Mouse (Mus musculus) ovary, postnatal 14 days (tissue): ENCODE results near the gene Mfsd13b.
A peak's percentile ranks its signal among the peaks of the same experiment; 100 is the strongest.
"Not testable (repeated sequence)": the region's sequence is repeated elsewhere in the genome, so short reads cannot be mapped to it uniquely, and the experiment has no call there.

Experiments
- DNase-seq: peaks from one replicate; pipeline ENCODE4 v3.0.0; 2022; ENCODE audit warnings: low spot score

The Mfsd13b gene

GRCm38 (mm10) chr7:120982968-120983367 lies 659 bp downstream of the Mfsd13b start:
- no peak for DNase-seq

GRCm38 (mm10) chr7:120991191-120991590 lies 8.9 kb downstream of the Mfsd13b start:
- DNase-seq = no peak

DNA sequence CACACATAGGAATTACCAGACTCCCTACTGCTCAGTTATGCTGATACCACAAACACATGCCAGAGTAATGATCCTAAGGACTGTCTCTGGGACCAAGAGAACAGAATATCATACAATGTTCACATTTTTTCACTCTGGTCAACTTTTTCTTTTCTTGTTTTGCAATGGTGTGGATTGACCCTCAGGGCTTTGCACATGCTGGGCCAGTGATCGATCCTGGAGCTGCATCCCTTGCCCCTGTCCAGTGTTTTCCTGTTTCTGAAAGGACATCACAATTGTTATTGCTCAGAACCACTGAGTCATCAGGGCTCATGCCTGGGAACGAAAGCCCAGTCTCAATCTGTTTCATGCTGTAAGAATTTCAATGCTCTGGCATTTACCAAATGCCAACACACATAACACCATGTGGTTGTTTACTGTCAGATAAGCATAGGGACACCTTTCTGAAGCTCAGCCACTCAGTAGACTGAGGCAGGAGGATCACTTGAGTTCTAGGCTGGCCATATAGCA lies 16.8 kb downstream of the Mfsd13b start:
- no peak for DNase-seq

DNA sequence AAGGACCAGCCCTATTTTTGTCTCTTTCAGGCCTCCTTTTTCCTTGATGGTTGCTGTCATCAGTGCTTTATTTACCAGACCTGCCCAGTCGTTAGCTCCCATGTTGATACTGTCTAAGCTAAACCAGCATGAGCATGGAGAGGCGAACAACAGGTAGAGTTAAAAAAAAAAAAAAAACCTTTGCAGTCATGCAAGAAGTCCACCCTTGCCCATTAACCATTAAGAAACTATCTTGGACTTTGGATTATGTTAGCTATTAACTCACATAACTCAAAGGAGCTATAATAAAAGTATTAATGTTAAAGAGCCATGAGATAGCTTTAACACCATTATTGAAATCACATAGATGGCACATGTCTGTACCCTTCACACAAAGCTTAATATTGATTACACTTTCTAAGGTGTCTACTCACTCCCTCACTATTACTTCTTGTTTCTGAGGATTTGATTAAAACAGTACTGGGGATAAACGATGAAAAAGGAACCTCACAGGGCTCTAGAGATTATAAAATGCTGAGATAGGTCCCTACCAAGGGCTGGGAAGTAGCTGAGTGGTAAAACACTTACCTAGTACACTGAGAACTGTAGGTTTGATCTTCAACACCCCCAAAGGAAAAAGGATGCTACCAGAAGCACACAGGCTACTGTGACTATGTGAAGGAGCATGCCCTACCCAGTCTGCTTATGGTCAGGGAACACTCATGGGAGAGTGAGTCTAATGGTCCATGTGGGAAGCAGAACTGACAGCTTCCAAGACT lies 17.9 kb downstream of the Mfsd13b start:
- no peak for DNase-seq

DNA sequence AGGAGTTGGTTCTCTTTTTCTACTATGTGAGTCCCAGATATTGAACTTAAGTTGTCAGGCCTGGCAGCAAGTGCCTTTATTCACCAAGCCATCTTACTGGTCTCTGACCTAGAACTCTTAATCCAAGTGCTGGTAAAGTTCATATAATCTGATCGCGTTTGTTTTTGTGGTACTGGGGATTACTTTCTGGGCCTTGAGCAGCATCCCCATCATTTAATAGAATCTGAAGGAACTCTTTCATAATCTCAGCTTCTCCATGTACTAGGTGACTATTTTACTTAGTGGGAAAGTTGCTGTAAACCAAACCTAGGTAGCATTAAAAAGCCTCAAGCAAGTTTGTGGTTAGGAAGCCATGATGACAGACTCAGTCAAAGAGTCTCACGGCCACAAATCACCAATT lies 19.6 kb downstream of the Mfsd13b start:
- no peak for DNase-seq

DNA sequence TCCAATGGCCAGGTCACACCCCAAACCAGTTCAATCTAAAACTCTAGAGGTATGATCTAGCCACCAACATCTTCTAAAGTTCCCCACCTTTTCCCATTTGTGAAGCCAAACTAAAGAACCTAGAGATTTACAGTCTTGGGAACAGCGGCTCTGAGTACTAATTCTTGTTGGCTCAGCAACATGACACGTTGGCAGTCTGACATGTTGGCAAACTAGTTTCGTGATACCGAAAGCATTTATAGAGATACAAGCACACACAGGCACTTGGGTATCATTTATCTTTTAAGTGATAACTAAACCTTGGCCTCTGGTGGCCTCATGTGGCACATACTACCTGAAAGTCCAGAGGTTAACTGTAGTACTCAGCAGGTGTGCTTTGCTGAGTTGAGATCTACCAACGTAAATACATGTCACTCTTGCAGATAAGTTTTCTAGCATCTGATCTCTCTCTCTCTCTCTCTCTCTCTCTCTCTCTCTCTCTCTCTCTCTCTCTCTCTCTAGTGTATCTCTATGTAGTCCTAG lies 20.2 kb downstream of the Mfsd13b start:
- DNase-seq = no peak

GRCm38 (mm10) chr7:121003793-121004418 lies 21.6 kb downstream of the Mfsd13b start:
- no peak for DNase-seq

GRCm38 (mm10) chr7:121011794-121012689 lies 29.7 kb downstream of the Mfsd13b start:
- DNase-seq = no peak

DNA sequence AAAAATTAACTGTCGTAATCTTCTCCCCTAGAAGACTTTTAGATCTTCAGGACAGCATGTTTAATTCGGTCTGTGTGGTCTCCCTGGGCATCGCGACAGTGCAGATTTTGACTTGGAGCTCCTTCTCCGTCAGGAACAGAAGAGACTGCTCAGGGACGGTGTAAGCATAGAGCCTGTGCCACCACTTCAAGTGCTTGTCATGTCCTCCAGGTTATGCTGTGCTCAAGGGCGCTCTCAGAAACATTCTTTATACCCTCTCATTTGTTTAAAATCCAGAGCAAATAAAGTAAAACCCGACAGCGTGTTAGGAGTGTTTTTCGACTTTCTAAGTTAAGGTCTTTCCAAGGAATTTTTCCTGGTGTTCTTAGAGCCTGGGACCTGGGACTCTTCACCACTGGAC lies 32.2 kb downstream of the Mfsd13b start:
- no peak for DNase-seq

GRCm38 (mm10) chr7:121018778-121019177 lies 36.5 kb downstream of the Mfsd13b start:
- DNase-seq = no peak

DNA sequence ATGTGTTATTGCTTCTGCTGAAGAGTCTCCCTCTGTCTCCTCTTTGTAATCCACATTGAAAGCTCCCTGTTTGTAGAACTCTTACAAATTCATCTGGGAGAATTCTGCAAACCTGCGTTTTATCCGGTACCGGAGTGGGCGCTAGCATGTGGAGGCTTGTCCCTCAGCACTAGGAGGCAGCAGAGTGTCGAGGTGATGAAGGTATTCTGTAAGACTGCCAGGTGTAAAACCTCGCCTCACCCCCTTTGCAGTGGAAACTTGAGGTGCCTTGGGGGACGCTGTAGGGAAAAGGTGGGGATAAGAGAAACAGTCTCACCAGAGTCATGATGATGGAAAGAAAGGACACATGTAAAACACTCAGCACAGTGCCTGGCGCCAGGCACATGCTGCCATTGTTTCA lies 38.0 kb downstream of the Mfsd13b start:
- DNase-seq = no peak

DNA sequence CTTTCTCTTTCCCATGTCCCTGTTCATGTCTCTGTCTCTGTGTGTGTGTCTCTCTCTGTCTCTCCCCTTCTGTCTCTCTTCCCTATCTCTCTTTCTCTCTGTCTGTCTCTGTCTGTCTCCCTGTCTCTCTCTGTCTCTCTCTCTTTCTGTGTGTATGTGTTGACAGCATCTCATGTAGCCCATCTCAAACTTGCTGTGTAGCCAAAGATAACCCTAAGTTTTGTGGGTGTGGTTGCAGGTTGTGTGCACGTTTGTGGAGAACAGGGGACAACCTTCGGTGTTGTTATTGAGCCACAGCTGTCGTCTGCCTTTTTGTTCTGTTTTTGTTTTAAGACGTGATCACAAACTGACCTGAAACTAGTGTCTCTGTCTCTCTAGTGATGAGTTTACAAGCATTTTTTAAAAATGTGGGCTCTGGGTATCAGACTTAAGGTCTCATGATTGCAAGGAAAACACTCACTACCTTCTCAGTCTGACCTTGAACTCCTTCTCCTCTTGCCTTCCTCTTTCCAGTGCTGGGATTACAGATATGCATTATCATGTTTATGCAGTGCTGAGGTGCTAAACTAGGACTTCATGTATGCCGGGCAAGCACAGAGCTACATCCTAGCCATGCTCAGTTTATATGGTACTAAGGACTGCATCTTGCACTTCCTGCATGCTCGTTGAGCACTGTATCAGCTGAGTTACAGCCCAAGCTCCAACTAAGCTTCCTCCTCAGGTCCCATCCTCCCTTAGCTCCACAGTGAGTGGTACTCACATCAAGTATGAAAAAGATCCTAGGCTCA lies 43.1 kb downstream of the Mfsd13b start:
- DNase-seq = no peak

DNA sequence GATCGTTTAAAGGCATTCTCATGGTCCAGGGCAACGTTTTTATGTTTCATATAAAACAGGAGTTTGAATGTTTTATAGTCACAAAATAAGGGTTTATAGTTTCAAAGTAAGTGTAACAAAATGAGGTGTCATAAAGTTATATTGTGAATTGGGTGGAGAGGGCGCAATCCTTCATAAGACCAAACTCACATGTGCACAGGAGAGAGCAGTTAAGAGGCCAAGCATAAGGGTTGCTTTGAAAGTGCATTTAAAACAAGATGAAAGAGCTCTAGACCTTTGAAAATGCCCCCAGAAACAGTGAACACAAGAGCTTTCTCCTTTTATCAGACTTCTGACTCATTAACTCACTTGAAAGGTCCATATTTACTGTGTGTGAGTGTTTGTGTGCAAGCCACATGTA lies 44.0 kb downstream of the Mfsd13b start:
- DNase-seq = no peak

DNA sequence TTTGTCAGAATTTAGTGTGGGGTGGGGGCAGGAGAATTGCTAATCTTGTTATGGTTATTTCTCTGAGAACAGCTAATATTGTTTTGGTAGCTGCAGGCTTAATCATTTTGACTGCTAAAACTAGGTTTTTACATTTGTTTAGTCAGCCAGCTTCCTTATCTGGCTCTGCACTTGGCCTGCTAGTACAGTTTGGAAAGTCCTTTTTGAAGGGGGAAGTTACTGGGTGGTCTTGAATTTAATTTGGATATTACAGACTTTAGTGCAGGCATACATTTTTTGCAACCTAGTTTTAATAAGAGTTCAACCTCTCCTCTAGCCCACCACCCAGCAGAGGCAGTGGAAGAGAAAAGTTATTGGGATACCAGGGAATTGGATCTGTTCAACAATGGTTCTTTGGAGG lies 47.6 kb downstream of the Mfsd13b start:
- DNase-seq = not testable (repeated sequence)

- DNase-seq = peak; percentile 91
Measured at GRCm38 (mm10) chr7:121033856-121034652, 51.7 kb downstream of the Mfsd13b start, which contains the start of gene Mettl9. Mettl9 (plus strand) TSS chr7:121034445.

GRCm38 (mm10) chr7:121034701-121035141 lies 52.4 kb downstream of the Mfsd13b start:
- DNase-seq = no peak

- DNase-seq = peak; percentile 18
Measured at GRCm38 (mm10) chr7:121035161-121035721, 52.9 kb downstream of the Mfsd13b start.

GRCm38 (mm10) chr7:121040595-121040994 lies 58.3 kb downstream of the Mfsd13b start:
- no peak for DNase-seq

GRCm38 (mm10) chr7:121041989-121042388 lies 59.7 kb downstream of the Mfsd13b start:
- DNase-seq = no peak

- DNase-seq = no peak
Measured at GRCm38 (mm10) chr7:121043004-121043403, 60.7 kb downstream of the Mfsd13b start.
